Mouse (Mus musculus) frontal cortex, postnatal 14 days (tissue): ENCODE results near the gene Dapk1.

Experiments
- DNase-seq, 2 experiments: peaks; one replicate each; pipeline ENCODE4 v3.0.0; 2022; ENCODE audit warnings: low spot score in 2 of 2

The Dapk1 gene

GRCm38 (mm10) chr13:60737632-60738324 lies 136.0 kb downstream of the Dapk1 start:
- peak in 1 of 2 experiments; percentile 64 for DNase-seq

- peak in 1 of 2 experiments; percentile 72 for DNase-seq
Observed at GRCm38 (mm10) chr13:60738429-60738828, 136.7 kb downstream of the Dapk1 start.

DNA sequence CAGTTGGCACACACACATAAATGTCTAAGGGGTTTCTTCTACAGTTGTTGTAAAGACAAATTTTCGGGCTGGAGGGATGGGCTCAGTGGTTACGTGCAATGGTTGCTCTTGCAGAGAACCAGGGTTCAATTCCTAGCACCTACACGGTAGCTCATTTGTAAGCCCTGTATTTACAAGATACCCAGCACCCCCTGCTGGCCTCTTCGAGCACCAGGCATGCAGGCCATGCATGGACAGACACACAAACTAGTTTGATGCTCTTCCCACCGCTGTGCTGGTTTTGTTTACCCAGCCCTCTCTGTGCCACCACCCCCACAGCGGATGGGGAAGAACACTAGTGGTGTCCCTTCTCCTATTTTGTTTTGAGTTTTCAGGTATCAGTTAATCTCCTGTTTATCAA lies 138.5 kb downstream of the Dapk1 start:
- no peak for DNase-seq

- DNase-seq: no peak
Observed at GRCm38 (mm10) chr13:60742611-60743010, 140.9 kb downstream of the Dapk1 start.

GRCm38 (mm10) chr13:60743381-60744077 lies 141.8 kb downstream of the Dapk1 start:
- no peak for DNase-seq

DNA sequence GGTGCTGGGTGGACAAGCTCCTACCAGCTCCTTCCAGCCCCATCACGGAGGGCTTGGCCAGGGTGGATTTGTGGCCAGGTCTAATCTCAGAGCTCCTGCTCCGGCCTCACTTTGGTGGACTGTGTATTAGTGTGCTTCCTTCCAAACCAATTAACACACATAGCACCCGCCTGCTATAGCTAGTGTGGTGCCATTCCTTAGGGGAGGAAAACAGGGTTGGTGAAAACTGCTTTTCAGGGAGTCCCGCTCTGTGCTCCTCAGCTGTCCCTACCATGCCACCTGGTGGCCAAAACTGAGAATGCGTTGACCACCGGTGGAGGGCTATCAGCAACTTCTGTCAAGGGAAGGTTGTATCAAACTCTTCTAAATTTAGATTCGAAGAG lies 142.3 kb downstream of the Dapk1 start:
- DNase-seq: peak; percentile 69 to 85

- no peak for DNase-seq
Observed at GRCm38 (mm10) chr13:60744736-60745135, 143.0 kb downstream of the Dapk1 start.

GRCm38 (mm10) chr13:60745358-60745757 lies 143.6 kb downstream of the Dapk1 start:
- no peak for DNase-seq

DNA sequence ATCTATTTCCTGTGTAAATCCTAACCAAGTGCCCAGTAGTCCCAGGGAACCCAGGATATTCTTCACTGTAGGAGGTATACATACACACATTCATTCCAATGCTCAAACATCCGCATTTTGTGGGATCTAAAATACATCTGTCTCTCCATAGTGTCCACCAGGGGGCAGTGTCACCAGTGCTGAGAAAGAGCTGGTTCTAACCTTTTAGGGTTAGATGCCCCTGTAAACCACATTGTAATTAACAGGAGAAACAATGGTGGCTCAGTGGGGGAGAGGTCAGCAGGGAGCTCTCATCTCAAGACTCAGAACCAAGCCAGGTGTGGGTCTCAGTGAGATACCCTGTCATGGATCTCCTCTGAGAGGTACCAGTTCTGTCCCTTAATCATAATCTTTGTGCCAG lies 144.5 kb downstream of the Dapk1 start:
- no peak for DNase-seq

DNA sequence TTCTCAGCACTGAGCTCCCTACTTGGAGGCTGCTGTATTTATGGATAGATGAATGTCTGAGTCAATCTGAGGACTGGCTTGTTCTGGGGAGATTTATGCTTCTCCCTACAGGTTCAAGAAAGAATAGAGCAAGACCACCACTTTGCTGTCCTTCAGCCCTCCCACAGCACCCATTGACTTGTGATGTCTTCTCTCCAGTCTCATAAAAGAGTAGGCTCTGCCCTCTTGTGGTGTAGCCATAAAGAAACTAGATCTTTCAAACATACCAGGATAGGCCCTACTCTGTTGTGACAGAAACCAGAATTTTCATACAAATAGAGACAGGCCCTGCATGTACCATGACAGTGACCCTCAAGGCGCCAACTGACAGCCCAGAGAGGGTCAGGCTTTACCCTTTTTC lies 145.5 kb downstream of the Dapk1 start:
- no peak for DNase-seq

DNA sequence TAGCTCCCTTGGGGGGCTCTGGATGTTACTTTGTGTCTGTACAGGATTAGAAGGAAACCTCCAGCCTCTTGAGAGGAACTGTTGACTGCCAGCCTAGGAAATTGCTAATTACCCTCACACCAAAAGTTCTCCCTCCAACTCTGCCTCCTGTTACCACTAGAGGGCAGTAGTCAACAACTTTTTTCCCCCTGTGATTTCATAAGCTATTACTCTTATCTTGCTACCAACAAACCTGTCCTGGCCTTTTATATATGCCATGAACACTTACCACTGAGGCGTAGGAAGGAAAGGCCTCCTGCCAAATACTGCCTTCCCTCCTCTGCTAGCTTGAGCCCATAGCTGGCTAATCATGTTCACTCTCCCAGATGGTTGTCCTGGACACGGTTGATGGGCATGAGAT lies 146.8 kb downstream of the Dapk1 start:
- no peak for DNase-seq

- DNase-seq: no peak
Observed at GRCm38 (mm10) chr13:60750930-60751329, 149.2 kb downstream of the Dapk1 start.

DNA sequence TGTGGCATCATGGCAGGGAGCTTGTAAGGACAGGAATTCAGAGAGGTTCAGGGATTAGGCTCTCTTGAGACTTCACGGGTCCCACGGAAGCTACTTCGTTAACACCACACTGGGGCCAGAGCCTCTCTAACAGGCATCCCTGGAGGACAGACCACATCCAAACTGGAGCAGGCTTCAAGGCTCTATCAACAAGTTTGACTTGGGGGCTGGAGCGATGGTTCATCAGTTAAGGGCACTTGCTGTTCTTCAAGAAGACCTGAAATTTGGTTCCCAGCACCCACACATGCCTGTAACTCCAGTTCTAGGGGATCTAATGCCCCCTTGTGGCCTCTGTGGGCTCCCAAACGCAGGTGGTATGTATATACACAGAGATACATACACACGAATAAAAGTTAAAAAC lies 151.5 kb downstream of the Dapk1 start:
- no peak for DNase-seq

DNA sequence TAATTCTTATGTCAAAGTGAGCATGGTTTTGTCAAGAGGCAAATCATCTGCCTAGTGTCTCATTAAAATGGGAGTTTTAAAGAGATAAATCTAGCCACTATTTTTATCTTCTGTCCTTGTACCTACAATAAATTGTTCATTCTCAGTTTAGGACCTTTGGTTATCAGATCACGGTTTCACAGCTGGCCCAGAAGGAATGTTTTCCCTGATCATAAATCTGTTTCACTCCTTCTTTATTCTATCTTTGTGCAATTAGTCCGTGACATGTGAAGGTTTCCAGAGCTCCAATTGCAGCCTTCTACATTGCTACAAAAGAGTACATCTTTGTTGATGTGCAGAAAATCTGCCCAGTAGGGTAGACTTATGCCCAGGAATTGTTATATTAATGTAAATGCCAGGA lies 153.5 kb downstream of the Dapk1 start:
- no peak for DNase-seq

GRCm38 (mm10) chr13:60757292-60757691 lies 155.5 kb downstream of the Dapk1 start:
- DNase-seq: no peak

DNA sequence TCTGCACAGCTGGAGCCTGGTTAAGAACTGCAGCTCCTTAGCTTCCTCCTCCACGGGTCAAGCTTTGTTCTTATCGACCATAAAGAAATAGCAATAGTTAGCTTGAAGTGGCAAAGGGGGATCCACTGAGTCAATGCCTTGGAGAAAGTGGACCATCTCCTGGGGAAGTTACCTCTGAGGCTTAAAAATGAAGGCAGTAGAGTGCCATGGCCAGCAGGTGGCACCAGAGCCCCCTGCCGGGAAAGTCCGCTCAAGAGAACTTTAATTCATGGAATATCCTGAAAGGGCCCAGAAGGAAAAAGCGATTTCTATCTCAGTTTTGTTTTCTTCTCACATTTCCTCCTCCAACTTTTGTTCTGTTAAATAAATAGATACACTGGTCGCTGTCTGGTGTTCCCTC lies 157.4 kb downstream of the Dapk1 start:
- DNase-seq: peak in 1 of 2 experiments; percentile 65

- DNase-seq: no peak
Observed at GRCm38 (mm10) chr13:60760392-60760791, 158.6 kb downstream of the Dapk1 start.

- DNase-seq: no peak
Observed at GRCm38 (mm10) chr13:60761161-60761560, 159.4 kb downstream of the Dapk1 start.

- no peak for DNase-seq
Observed at GRCm38 (mm10) chr13:60780534-60780933, 178.8 kb downstream of the Dapk1 start.

- no peak for DNase-seq
Observed at GRCm38 (mm10) chr13:60783301-60783700, 181.6 kb downstream of the Dapk1 start.

DNA sequence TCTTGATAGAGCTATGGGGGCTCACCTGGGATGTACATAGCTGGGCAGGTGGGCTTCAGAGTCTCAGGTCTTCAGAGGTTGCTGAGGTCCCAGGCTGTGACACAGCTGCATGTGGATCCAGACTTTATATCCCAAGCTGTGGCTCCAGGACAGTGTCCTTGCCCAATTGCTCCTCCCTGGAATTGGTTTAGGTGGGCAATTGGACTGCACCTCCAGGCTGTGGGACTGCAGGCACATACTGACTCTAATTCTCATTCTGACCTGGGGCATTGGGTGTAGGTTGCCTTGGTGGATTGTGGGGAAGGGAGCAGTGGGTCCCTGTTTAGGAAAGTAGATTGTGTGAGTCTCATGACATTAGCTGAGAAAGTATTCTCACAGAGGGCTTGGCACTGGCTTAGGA lies 184.5 kb downstream of the Dapk1 start, which contains the start of gene BC051665:
Gene BC051665 (minus strand): TSS at position 101 of the 400 bp plus-strand sequence.
- no peak for DNase-seq

DNA sequence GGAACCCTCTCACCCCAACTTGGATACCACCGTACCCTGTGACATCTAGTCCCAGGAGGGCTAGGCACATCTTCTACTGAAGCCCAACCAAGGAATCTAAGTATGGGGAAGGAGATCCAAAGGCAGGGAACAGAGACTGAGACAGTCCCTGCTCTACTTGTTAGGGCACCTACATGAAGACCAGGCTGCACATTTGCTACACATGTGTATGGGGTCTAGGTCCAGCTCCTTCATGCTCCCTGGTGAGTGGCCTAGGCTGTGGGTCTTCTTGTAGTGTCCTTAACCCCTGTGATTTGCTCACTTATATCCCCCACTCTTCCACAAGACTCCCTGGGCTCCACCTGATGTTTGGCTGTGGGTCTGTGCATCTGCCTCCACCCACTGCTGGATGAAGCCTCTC lies 187.7 kb downstream of the Dapk1 start:
- DNase-seq: no peak

GRCm38 (mm10) chr13:60802749-60803148 lies 201.0 kb downstream of the Dapk1 start, which contains the start of gene Ctsll3:
Gene Ctsll3 (minus strand): TSS chr13:60802849.
- no peak for DNase-seq
